Mouse (Mus musculus): ENCODE measurements at regions not wholly inside any gene's neighbourhood (a gene's known extent, or its start where the extent isn't known, plus 50 kb on each side); places are given as distances from the start of the nearest gene placed in this dataset.

GRCm38 (mm10) chr8:114063566-114063965 is 69.8 kb upstream of the Nudt7 start:
- Histone ChIP-seq H3K27ac (replicated peaks; ENCODE audit: low read depth, low read length) (no peak overlapping the region), H3K9ac (replicated peaks; ENCODE audit: low read length) (no peak overlapping the region), H3K4me2 (ENCODE audit: low read depth, low read length) (no peak overlapping the region), H3K9me3 (replicated peaks; ENCODE audit: control insufficient read depth, low read length) (no peaks in the 10 kb centered on the region), H3K4me3 (ENCODE audit: low read depth, low read length) (no peak overlapping the region), H3K4me1 (ENCODE audit: control insufficient read depth, insufficient read depth, low read length) (no peaks in the 10 kb centered on the region), H3K36me3 (replicated peaks; ENCODE audit: control insufficient read depth, insufficient read depth, low read depth, low read length) (no peaks in the 10 kb centered on the region), H3K27me3 (ENCODE audit: control insufficient read depth, insufficient read depth, low read length) (no peaks in the 10 kb centered on the region)
- ATAC-seq (replicated peaks; ENCODE audit: insufficient number of reproducible peaks, low FRiP score, low TSS enrichment, low read depth) (no peak), DNase-seq (ENCODE audit: low spot score) (peak; percentile 33)

GRCm38 (mm10) chr8:114072330-114072729 is 61.0 kb upstream of the Nudt7 start:
- no peaks in the 10 kb centered on the region for H3K27me3 ChIP-seq (ENCODE audit: control insufficient read depth, insufficient read depth, low read length)
- DNase-seq (ENCODE audit: low spot score) (no peak), ATAC-seq (replicated peaks; ENCODE audit: insufficient number of reproducible peaks, low FRiP score, low TSS enrichment, low read depth) (no peak)
- H3K9ac ChIP-seq (replicated peaks; ENCODE audit: low read length) = no peak overlapping the region
- no peak overlapping the region for H3K4me2 ChIP-seq (ENCODE audit: low read depth, low read length)
- no peak overlapping the region for H3K4me3 ChIP-seq (ENCODE audit: low read depth, low read length)
- WGBS = 74% methylated on average over 8 of the region's 8 CpGs
- no peaks in the 10 kb centered on the region for H3K4me1 ChIP-seq (ENCODE audit: control insufficient read depth, insufficient read depth, low read length)
- no peaks in the 10 kb centered on the region for H3K9me3 ChIP-seq (replicated peaks; ENCODE audit: control insufficient read depth, low read length)
- no peaks in the 10 kb centered on the region for H3K36me3 ChIP-seq (replicated peaks; ENCODE audit: control insufficient read depth, insufficient read depth, low read depth, low read length)
- no peak overlapping the region for H3K27ac ChIP-seq (replicated peaks; ENCODE audit: low read depth, low read length)

- Histone ChIP-seq H3K27me3 (ENCODE audit: control insufficient read depth, insufficient read depth, low read length) (no peaks in the 10 kb centered on the region), H3K4me3 (ENCODE audit: low read depth, low read length) (no peak overlapping the region), H3K9me3 (replicated peaks; ENCODE audit: control insufficient read depth, low read length) (no peaks in the 10 kb centered on the region), H3K36me3 (replicated peaks; ENCODE audit: control insufficient read depth, insufficient read depth, low read depth, low read length) (no peaks in the 10 kb centered on the region), H3K9ac (replicated peaks; ENCODE audit: low read length) (no peak overlapping the region), H3K4me1 (ENCODE audit: control insufficient read depth, insufficient read depth, low read length) (no peaks in the 10 kb centered on the region), H3K27ac (replicated peaks; ENCODE audit: low read depth, low read length) (no peak overlapping the region), H3K4me2 (ENCODE audit: low read depth, low read length) (no peak overlapping the region)
- no peak for ATAC-seq (replicated peaks; ENCODE audit: insufficient number of reproducible peaks, low FRiP score, low TSS enrichment, low read depth)
- 93% methylated on average over 2 of the region's 2 CpGs for WGBS
- peak; percentile 19 for DNase-seq (ENCODE audit: low spot score)
Observed at GRCm38 (mm10) chr8:114074122-114074521, 59.2 kb upstream of the Nudt7 start.

GRCm38 (mm10) chr8:114076701-114077100 is 56.7 kb upstream of the Nudt7 start:
- Histone ChIP-seq H3K27ac (replicated peaks; ENCODE audit: low read depth, low read length) (no peak overlapping the region), H3K9ac (replicated peaks; ENCODE audit: low read length) (no peak overlapping the region), H3K4me2 (ENCODE audit: low read depth, low read length) (no peak overlapping the region), H3K9me3 (replicated peaks; ENCODE audit: control insufficient read depth, low read length) (no peaks in the 10 kb centered on the region), H3K27me3 (ENCODE audit: control insufficient read depth, insufficient read depth, low read length) (no peaks in the 10 kb centered on the region), H3K4me3 (ENCODE audit: low read depth, low read length) (no peak overlapping the region), H3K4me1 (ENCODE audit: control insufficient read depth, insufficient read depth, low read length) (no peaks in the 10 kb centered on the region), H3K36me3 (replicated peaks; ENCODE audit: control insufficient read depth, insufficient read depth, low read depth, low read length) (no peaks in the 10 kb centered on the region)
- DNase-seq (ENCODE audit: low spot score) = no peak
- no peak for ATAC-seq (replicated peaks; ENCODE audit: insufficient number of reproducible peaks, low FRiP score, low TSS enrichment, low read depth)
- WGBS = 89% methylated on average over 5 of the region's 5 CpGs

DNA sequence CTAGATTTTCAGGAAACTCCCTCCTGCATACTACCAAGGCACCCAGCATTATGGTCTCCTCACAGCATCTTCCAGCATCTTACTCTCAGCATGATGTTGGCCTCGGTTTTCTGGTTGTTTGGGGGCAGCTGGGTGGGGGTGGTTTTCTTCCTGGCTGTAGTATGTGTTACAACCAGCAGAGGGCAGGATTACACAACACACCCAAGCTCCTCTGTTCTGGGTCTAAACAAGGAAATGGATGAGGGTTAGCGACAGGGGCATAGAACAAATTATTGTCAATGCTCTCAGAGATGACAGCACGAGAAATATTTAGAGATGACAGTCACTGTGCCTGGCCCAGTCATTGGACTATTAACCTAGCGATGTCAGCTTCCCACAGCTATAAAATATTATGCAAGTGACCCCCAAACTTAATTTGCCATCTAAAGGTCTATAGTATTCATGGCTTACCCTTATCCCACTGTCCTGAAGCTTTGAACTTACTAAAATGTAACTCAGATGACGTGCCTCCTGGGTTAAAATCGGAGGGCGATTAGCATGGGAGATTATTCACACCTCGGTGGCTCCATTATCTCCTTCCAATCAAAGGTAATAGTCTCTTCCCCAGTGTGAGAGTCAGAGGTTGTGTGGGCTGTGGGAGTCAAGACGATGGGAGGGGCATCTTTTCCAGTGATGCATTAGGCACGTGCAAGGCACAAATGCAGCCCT is 52.2 kb upstream of the Nudt7 start:
- no peak overlapping the region for H3K4me2 ChIP-seq (ENCODE audit: low read depth, low read length)
- H3K27ac ChIP-seq (replicated peaks; ENCODE audit: low read depth, low read length) = no peak overlapping the region
- H3K4me3 ChIP-seq (ENCODE audit: low read depth, low read length) = no peak overlapping the region
- H3K4me1 ChIP-seq (ENCODE audit: control insufficient read depth, insufficient read depth, low read length) = no peaks in the 10 kb centered on the region
- H3K36me3 ChIP-seq (replicated peaks; ENCODE audit: control insufficient read depth, insufficient read depth, low read depth, low read length) = no peaks in the 10 kb centered on the region
- H3K27me3 ChIP-seq (ENCODE audit: control insufficient read depth, insufficient read depth, low read length) = no peaks in the 10 kb centered on the region
- DNase-seq (ENCODE audit: low spot score) (peak; percentile 67), ATAC-seq (replicated peaks; ENCODE audit: insufficient number of reproducible peaks, low FRiP score, low TSS enrichment, low read depth) (no peak; the same call in 1 of the 2 replicates)
- H3K9me3 ChIP-seq (replicated peaks; ENCODE audit: control insufficient read depth, low read length) = no peaks in the 10 kb centered on the region
- 17% methylated on average over 10 of the region's 10 CpGs for WGBS
- H3K9ac ChIP-seq (replicated peaks; ENCODE audit: low read length) = no peak overlapping the region

DNA sequence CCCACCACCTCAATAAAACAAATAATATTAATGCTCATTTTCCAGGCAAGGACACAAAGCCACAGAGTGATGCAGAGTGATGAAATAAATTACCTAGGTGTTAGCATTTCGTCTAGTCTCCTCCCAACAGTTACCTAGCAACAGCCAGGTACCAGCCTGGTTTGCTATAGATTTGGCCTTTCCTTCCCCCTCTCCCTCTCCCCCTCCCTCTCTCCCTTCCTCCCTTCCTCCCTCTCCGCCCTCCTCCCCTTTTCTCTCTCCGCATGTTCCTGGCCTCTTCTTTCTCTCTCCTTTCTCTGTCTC is 51.6 kb upstream of the Nudt7 start:
- WGBS = 76% methylated on average over 3 of the region's 3 CpGs
- no peak overlapping the region for H3K9ac ChIP-seq (replicated peaks; ENCODE audit: low read length)
- DNase-seq (ENCODE audit: low spot score) = no peak
- ATAC-seq (replicated peaks; ENCODE audit: insufficient number of reproducible peaks, low FRiP score, low TSS enrichment, low read depth) = no peak
- H3K4me2 ChIP-seq (ENCODE audit: low read depth, low read length) = no peak overlapping the region
- H3K27ac ChIP-seq (replicated peaks; ENCODE audit: low read depth, low read length) = no peak overlapping the region
- H3K4me3 ChIP-seq (ENCODE audit: low read depth, low read length) = no peak overlapping the region
- H3K27me3 ChIP-seq (ENCODE audit: control insufficient read depth, insufficient read depth, low read length) = no peaks in the 10 kb centered on the region
- H3K4me1 ChIP-seq (ENCODE audit: control insufficient read depth, insufficient read depth, low read length) = no peaks in the 10 kb centered on the region
- H3K9me3 ChIP-seq (replicated peaks; ENCODE audit: control insufficient read depth, low read length) = no peaks in the 10 kb centered on the region
- no peaks in the 10 kb centered on the region for H3K36me3 ChIP-seq (replicated peaks; ENCODE audit: control insufficient read depth, insufficient read depth, low read depth, low read length)

Data from embryonic facial prominence, embryonic 11.5 days (tissue).